Mouse (Mus musculus) embryo, embryonic 10 days (tissue): ENCODE measurements around the gene Hpse2.

Experiments
- DNase-seq: peaks from one replicate; pipeline ENCODE4 v3.0.0-alpha.2; 2015; ENCODE audit warnings: low spot score

The Hpse2 gene

DNA sequence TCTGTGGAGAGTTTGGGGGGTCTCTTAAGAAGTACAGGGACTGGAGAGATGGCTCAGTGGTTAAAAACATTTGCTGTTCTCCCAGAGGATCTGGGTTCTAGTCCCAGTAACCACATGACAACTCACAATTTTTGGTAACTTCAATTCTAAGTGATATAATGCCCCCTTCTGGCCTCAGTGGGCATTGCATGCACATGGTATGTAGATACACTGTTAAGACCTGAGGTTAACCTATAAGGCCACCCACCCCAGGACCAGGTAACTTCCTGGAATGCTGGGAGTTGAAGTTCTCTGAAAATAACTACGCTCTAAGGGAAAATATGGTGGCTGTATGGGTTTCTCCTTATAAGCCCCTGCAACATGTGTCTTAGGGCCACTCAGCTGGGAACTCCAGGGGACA is 611.3 kb downstream of the Hpse2 start:
- DNase-seq: peak; percentile 49

DNA sequence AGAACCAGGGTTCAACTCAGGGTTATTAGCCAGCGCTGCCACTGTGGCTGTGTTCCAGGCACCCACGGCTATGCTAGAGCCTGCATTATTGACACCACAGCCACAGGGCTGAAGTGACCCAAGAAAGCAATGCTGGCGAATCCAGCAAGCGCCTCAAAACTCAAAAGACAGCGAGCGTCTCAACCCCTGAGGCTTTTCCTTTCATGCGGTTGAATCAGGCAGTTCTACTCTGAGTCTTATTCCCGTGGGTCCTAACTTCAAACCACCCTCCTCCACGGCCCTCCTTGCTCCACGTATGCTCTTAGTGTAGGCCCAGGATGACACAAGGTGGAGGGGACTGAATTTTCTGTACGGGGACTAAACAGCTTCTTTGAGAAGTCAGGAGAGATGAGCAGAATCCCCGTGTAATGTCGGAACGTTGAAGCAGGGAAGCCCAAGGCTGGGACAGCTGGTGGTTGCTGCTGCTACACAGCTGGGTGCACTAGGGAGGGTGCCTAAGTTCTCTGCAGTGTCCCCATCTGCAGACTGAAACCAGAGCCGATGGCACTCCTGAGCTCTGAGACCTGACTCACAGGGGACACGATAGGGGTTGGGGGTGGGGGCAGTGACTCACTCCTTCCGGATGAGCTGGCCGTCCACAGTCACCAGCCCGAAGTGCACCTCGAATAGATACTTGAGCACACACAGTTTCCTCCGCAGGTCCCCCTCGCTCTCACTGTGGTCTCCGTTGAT is 617.8 kb downstream of the Hpse2 start:
- DNase-seq: no peak

DNA sequence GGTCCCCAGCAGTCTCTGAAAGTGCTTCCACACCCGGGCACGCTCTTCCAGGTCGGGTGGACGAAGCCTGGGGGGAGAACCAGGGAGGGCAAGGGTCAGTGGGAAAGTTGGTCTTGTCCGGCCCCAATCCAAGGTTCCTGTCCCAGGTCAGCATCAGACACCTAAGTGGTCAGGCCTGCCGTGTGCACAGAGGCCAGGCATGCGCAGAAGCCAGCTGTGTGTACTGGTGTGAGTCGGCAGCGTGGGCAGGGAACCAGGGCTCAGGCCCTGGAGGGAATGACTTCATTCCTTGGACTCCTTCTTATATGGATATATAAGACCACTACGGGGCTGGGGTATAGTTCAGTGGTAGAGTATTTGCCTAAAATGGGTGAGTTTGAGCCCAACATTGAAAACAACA is 618.5 kb downstream of the Hpse2 start:
- DNase-seq: no peak

DNA sequence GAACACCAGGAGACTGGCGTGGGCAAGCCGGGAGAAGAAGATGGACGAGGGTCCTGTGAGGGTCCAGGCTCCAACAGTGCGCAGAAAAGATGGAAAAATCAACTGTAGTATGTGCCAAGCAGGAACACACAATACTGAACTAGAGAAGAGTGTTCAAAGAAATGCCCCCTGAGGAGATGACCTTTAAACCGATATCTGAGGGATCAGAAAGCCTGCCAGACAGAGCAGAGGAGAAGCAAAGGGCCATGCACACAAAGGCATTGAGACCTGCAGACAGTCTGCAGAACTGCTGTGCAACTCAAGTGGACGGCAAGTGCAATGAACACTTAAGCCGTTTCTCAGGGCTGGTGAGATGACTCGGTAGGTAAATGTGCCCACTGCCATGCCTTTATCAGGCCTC is 620.8 kb downstream of the Hpse2 start:
- no peak for DNase-seq

DNA sequence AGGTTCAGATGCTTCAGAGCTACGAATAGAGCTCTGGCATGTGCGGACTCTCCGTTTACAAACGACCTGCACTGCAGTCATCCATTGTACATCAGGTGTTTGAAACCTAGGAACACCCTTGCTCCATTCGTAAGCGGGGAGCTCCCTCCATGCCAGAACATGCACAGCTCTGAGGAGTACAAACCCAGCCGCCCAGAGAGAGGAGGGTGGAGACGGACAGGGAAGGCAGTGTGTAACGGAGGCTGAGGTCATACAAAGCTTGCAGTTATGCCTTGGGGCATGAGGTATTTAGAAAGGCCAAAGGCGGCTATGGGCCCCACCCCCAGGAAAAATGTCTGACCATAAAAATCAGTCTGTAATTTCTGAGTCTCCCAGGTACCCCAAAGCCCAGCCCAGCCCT is 623.8 kb downstream of the Hpse2 start:
- DNase-seq: no peak

DNA sequence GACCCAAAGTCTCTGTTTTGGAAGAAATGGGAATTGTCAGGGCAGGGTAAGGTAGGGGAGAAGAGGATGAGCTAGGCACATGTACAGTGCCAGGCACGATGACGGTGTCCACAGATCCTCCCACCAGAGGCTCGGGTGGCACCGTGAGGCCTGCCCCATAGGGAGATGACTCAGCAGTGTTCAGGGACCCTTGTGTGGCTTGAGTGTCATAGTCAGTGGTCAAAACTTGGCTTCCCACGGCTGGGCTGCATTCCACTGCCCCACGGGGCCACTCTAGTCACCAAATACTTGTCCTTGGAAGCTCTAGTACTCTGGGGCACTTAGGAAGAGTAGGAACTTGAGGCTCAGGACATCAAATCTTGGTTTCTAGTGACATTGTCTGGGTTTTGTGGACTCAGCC is 631.5 kb downstream of the Hpse2 start:
- no peak for DNase-seq

DNA sequence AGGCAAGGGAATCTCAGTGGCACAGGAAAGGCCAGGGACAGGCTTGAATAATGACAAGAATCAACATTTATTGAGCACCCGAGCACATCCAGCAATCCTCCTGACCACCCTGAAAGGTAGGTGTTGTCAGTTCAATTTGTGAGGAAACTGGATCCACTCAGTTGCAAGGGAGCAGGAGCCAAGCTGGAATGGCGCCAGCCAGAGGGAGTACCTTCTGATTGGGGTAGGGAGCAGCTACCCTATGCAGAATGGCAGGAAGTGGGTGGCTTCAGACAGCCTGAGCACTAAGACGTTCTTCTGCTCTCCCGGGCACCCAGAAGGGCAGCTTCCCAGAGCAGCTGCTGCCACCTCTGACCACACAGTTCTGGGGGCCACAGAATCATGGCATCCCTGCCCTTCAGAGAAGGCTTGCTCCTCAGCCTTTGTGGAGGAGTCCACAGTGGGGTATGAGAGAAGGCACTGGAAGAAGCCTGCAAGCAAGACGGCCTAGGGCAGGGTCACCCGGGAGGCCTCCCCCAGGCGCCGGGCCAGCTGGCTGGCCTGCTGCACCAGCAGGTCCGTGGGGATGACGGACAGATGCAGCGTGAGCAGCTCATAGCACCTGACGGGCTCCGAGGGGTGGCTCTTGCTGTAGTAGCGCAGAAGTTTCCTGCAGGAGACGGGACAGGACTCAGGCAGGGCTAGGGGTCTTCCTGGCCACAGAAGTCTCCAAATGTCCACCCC is 632.8 kb downstream of the Hpse2 start:
- no peak for DNase-seq

DNA sequence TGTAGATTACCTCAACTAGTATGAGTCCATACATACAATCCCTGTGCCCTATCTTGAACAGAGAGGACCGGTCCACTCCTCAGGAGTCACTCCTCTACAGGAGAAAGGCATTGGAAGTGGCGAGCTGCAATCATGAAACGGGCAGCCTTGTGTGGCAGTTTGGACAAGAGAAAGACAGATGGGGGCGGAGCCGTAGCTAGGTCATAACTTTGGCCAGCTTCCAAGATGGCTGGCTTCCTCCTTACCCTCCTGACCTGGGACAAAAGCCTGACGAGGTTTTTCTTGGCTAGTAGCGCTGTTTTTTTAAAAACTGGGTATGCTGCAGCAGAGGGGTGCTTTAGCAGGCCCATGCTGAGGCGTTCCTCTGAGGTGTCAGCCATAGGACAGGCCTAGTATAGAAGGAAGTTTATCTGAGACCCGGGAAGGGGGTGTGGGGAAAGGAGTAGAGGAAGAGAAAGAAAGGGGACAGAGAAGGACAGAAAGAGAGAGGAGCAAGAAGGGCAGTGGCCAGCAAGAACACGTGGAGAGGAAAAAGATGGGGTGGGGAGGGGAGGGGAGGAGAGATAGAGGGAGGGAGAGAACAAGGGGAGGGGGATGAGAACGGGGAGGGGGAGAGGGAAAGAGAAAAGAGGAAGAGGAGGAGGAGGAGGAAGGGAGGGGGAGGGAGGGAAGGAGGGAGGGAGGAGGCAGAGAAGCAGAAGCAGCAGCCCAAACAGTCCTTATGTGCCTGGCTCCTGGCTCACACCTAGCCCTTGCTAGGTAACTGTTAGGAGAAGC is 634.8 kb downstream of the Hpse2 start:
- peak; percentile 54 for DNase-seq

DNA sequence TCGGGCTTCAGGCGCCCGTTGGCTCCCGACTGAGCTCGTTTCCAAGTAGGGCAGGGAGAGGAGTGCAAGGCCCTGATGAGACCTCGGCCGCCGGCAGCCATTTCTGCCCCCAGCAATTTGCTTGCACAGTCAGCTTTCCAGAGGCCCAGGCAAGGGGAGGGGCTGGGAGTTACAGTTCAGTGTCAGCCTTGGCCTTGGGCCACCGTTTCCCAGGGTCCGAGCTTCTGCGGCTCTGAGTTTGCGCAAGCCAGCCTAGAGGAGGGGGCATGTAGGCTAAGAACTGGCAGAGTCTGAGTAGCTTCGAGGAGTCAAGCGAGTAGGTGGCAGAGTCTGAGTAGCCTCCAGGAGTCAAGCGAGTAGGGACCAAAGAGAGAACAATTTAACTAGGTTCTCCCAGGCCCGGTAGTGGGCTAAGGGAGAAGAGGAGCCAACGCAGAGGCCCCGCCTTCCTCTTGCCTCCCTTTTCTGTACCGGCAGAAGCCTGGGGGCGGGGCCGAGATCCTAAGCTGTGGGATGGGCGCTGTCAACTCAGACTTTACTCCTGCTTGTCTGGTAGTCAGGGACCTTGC is 635.7 kb downstream of the Hpse2 start, which contains the start of gene Pyroxd2:
Pyroxd2 (minus strand) TSS at position 413 of the 569 bp plus-strand sequence.
- peak; percentile 81 for DNase-seq

DNA sequence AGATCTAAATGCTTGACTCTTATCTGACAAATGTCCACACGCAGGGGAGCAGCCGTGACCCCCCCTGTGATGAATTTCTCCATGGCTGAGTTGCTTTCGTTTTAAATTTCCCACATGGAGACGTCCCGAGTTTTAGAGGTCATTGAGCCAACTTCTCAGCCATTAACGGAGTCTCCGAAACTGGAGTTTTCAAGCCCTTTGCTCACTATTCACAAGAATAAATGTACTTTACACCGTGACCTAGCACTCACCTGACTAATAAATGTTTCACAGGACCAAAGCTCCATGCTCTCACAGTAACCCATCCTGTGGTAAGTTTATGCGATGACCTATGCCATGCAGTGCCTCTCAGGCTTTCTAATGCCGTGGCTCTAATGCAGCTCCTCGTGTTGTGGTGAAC is 638.0 kb downstream of the Hpse2 start:
- DNase-seq: no peak

DNA sequence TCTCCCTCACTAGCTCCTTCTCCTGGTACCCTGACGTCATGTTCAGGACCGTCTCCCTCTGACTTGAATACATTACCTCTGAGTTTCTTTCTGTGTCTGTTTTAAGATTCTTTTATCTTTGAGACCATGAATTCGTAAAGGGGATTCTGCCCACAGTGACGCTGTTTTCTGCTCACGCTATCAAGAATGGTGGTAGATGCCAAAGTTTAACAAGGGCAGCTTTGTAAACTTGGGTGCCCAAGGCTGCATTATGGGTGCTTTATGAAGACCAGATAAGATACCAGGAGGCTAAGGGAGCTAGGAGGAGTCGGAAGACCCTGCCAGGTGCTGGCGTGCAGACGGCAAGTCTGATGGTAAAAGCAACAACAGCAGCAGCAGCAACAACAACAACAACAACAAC is 641.5 kb downstream of the Hpse2 start:
- DNase-seq: no peak

DNA sequence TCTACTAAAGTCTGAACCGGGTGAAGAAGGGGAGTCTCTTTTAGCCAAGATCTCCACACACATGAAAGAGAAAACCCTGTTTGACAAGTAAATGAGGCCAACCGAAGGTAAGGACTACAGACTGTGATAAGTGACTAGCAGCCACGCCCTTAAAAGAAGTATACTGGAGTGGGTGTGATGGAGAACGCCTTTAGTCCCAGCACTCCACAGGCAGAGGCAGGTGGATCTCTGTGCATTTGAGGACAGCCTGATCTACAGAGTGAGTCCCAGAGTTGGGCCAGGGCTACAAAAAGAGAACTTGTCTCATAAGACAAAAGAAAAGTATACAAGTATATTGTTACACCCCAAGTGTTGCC is 642.3 kb downstream of the Hpse2 start:
- DNase-seq: no peak

DNA sequence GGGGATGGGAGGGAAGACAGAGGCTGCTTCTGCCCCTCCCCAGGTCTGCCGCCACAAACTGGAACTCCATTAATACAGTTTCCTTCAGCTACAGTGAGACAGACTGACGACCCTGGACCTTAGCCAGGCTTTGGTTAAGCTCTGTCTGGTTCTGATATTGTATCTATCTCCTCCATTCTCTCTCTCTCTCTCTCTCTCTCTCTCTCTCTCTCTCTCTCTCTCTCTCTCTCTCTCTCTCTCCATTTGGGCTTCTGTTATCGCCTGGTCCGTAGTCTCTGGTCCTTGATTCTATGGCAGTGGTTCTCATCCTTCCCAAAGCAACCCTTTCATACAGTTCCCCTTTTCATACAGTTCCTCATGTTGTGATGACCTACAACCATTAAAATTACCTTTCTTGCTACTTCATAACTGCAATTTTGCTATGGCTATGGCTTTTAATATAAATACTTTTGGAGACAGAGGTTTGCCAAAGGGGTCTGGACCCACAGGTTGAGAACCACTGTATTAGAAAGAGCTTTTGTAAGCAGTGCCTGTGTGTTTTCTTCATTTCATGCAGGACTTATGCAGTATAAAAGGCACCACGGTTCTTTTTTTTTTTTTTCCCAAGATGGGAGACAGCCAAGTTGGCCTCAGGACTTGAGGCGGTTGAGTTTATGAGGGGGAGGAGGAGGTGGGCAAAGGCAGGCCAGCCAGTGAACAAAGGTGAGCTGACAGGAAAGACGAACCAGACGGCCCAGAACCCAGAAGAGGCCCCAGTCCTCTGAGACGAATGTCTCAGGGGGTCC is 642.9 kb downstream of the Hpse2 start:
- no peak for DNase-seq

DNA sequence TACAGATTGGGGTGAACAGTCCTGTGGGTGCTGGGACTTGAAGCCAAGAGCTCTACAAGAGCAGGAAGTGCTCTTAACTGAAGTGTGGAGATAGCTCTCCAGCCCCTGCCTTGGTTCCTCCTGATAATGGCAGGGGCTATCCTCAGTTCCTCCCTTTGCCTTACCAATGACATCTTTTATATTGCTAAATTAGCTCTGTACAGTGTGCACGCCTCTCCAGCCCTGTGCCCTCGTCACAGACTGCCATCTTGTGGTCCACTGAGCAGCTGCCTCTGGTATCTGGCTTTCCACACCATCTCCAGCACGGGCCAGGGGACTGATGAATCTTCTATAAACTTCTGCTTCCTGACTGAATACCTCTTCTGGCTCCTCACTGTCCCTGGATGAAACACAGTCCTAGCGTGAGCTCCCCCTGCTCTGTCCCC is 644.0 kb downstream of the Hpse2 start:
- peak; percentile 82 for DNase-seq

DNA sequence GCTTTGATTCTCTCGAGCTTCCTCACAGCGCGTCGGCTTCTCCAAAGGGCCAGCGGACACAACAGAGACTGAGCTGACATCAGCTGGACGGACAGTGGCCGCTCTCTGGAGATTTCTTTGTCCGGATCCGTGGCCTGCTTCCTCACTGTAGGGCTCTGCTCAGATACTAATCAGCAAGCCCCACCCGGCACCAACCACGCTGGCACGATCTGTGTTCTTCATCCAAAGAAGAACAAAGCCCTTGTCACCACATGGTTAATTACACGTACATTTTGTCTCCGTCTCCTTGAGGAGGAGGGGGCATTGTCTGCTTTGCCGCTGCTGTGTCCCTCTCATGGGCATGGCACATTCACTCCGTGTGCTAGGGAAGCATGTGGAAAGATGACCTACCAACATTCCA is 644.9 kb downstream of the Hpse2 start:
- DNase-seq: no peak

DNA sequence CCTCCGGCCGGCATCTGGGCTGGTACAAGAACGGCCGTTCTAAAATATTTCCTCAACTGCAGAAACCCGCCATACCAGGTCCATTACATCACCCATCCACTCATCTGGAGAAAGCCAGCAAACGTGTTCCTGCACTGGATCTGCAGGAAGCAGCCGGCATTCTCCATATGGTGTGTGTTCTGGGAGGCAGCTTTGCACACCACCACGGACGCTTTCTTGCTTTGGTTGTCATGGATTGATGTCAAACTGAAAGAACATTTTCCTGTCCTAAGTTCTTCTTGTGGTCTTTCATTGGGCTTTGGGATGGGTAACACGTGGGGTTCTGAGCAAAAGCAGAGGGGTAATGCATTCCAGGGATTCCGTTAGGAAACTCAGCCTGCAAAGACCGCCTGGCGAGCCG is 646.3 kb downstream of the Hpse2 start:
- DNase-seq: no peak

DNA sequence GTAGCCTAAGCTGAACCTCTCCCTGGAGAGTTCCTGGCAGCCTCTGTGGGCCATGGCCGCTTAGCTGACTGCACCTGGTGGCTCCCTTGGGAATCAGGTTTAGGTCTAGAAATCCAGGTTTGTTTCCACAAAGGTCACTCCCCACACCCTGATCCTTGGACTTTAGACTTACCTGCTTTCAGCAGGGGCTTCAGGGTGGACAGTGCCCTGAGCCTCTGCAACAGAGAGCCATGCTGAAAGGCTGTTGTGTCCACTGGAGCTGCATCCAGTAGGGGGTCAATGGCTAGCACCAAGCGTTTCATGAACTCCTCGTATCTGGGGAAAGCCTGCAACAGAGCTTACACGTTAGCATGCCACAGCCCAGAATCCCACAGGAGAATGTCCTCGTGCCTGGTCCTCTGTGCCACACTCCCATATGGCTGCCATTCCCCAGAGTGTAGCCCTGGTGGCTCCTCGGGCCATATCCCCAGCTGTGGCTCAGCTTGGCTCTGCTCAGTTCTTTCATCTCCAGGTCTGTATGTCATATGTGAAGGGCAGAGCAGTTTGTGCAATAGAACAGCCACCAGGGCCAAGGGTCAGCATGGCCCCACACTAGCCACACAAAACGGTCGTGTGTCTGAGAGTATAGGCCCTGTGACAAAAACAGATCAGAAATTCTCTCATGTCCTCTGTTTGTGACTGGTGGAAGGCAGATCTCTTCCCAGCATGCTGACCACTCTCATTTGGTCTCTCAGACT is 647.8 kb downstream of the Hpse2 start:
- DNase-seq: no peak

DNA sequence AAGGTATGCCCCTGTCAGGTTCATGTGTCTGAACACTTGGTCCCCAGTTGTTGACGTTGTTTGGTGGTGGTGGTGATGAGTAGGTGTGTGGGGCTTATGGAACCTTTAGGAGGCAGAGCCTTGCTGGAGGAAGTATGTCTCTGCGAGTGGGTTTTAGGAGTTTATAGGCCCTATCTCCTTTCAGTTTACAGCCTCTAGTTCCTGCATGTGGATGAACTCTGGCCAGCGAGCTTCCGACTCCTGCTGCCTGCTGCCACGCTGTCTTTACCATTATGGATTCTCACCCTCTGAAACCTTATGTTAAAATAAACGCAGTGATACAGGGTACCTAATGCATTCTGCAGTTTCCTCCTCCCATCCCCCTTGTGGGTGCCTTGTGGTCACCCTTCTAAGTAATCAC is 648.4 kb downstream of the Hpse2 start:
- no peak for DNase-seq

DNA sequence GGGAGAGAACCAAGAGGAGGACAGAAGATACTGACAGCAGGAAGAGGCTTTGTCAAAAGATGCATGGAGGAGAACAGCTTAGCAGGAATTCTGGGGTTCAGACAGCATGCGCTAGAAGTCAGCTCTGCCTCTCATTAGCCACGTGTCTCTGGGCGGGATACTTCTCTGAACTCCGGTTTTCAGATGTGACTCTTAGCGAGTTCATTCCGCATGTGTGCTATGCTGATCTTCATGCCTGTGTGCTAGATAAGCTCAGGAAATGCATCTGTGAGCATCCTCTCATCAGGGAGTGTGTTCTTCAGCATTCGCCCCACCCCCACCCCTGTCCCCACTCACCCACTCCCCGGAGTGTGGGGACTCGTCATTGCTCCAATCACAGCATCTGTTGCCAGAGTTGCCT is 650.4 kb downstream of the Hpse2 start:
- no peak for DNase-seq
